Mouse (Mus musculus): Measurements from ENCODE around the gene Tmc3.

GRCm38 (mm10) chr7:83609891-83610290 is 25.2 kb downstream of the Tmc3 start:
- TF ChIP-seq CTCF (IDR thresholded peaks at IDR 0.05; ENCODE audit: low read depth, low read length): no peak
- no peak for TF ChIP-seq POLR2AphosphoS5 (IDR thresholded peaks at IDR 0.05; ENCODE audit: insufficient replicate concordance, low read depth, low read length)
